Mouse (Mus musculus) lung, adult 2 months (tissue): ENCODE data around the gene Hoxa1.

Experiments
- CTCF ChIP-seq: fragments of 200-500 bp; IDR thresholded peaks from 2 replicates; pipeline ENCODE4 v1.5.1; 2011; ENCODE audit warnings: mild to moderate bottlenecking, low read length, control low read depth; ENCODE audit not compliant: insufficient read depth
- POLR2A ChIP-seq: fragments of 200-500 bp; IDR thresholded peaks from 2 replicates; pipeline ENCODE4 v1.6.1; 2011; ENCODE audit warnings: low read depth, mild to moderate bottlenecking, control low read depth, low read length, borderline replicate concordance; ENCODE audit errors: extremely low read depth

GRCm38 (mm10) chr6:52197271-52197670, 39.2 kb upstream of the Hoxa1 start:
- no peak for TF ChIP-seq POLR2A
- peak; percentile 65 for TF ChIP-seq CTCF
